Mouse (Mus musculus) megakaryocyte progenitor cell, adult 5-6 weeks (primary cell): ENCODE data around the gene Slc2a5. TPM values are rescaled to one million over a fixed set of nuclear protein-coding genes. Genes with fewer than 3 reads are reported as not detected.

ENCODE experiments used
- total RNA-seq, 2 experiments: library from RNA; stranded (forward) in 1 of 2; stranded (reverse) in 1 of 2; fragments of 157-497, 149-512 nt in 1 of 2; fragments of 200-1000 nt in 1 of 2; gene quantifications; 2 replicates each; pipeline versions ENCODE4 v1.2.3 to v1.2.4; 2015 to 2017

Slc2a5 gene
- total RNA-seq, 2 experiments from 2014 or later, result not detected

Other genes starting within 250 kb of the Slc2a5 start
- 0.05 and 0.27 TPM in 2 replicates for gene Spsb1, start 164.2 kb upstream of the Slc2a5 start, total RNA-seq (2015)
- gene Spsb1, start 164.2 kb upstream of the Slc2a5 start, total RNA-seq (2017), result 0.41 TPM in 1 of 2 replicates, not detected in the other
- 14.6 and 15.5 TPM in 2 replicates for gene H6pd, start 110.3 kb upstream of the Slc2a5 start, total RNA-seq (2015)
- 24.9 and 27.9 TPM in 2 replicates for gene H6pd, start 110.3 kb upstream of the Slc2a5 start, total RNA-seq (2017)
- gene Gpr157, start 31.9 kb upstream of the Slc2a5 start, total RNA-seq (2015), result 0.89 and 1.6 TPM in 2 replicates
- gene Gpr157, start 31.9 kb upstream of the Slc2a5 start, total RNA-seq (2017), result 1.7 and 1.9 TPM in 2 replicates
- gene Slc2a7, start 29.7 kb downstream of the Slc2a5 start, total RNA-seq (2015), result 0.25 TPM in 1 of 2 replicates, not detected in the other
- not detected in 2 replicates for gene Slc2a7, start 29.7 kb downstream of the Slc2a5 start, total RNA-seq (2017)
- 1.2 TPM in 1 of 2 replicates, not detected in the other for gene Car6, start 82.0 kb downstream of the Slc2a5 start, total RNA-seq (2015)
- gene Car6, start 82.0 kb downstream of the Slc2a5 start, total RNA-seq (2017), result 0.79 TPM in 1 of 2 replicates, not detected in the other
- 336 and 338 TPM in 2 replicates for gene Eno1, start 117.4 kb downstream of the Slc2a5 start, total RNA-seq (2015)
- 357 and 368 TPM in 2 replicates for gene Eno1, start 117.4 kb downstream of the Slc2a5 start, total RNA-seq (2017)
- gene Rere, start 162.4 kb downstream of the Slc2a5 start, total RNA-seq (2015), result 49.5 TPM in 2 replicates
- 13.8 and 23.8 TPM in 2 replicates for gene Rere, start 162.4 kb downstream of the Slc2a5 start, total RNA-seq (2017)